Mouse (Mus musculus): ENCODE measurements at regions not wholly inside any gene's neighbourhood (a gene's known extent, or its start where the extent isn't known, plus 50 kb on each side); places are given as distances from the start of the nearest gene placed in this dataset.

DNA sequence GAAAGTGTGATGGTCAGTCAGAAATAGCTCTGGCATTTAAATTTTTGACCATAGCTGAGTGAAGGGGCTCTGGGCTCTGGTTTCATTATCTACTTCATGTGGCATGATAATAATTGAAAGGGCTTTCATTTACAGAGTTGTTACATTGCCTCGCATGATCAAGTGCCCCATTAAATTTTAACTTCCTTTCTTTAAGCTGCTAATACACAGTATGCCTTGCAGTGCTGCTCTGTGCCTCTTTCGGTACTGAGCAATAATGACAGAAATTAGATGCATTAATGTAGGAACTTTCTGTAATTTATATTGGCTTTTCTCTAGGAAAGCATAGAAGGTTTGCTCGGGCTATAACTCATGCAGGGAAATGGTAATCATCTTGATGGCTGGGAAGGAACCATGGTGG is 179.1 kb downstream of the AI593442 start:
- WGBS: 85% methylated on average over 3 of the region's 3 CpGs
- TF ChIP-seq CTCF (IDR thresholded peaks at IDR 0.05; ENCODE audit: low read depth): no peak
- no peaks in the 10 kb centered on the region for H3K27me3 ChIP-seq (replicated peaks; ENCODE audit: control insufficient read depth, insufficient read depth, low read length)
- ATAC-seq: no peak
- no peaks in the 10 kb centered on the region for H3K4me1 ChIP-seq (replicated peaks; ENCODE audit: control insufficient read depth, insufficient read depth, low read length)
- H3K4me2 ChIP-seq (replicated peaks; ENCODE audit: low read depth): no peak overlapping the region
- H3K27ac ChIP-seq (ENCODE audit: low read depth, low read length): no peak overlapping the region
- no peak overlapping the region for H3K9ac ChIP-seq (ENCODE audit: low read depth, low read length)
- no peak overlapping the region for H3K4me3 ChIP-seq (ENCODE audit: low read depth, low read length)
- no peaks in the 10 kb centered on the region for H3K9me3 ChIP-seq (ENCODE audit: control insufficient read depth)
- no peaks in the 10 kb centered on the region for H3K36me3 ChIP-seq (ENCODE audit: control insufficient read depth, insufficient read depth)

DNA sequence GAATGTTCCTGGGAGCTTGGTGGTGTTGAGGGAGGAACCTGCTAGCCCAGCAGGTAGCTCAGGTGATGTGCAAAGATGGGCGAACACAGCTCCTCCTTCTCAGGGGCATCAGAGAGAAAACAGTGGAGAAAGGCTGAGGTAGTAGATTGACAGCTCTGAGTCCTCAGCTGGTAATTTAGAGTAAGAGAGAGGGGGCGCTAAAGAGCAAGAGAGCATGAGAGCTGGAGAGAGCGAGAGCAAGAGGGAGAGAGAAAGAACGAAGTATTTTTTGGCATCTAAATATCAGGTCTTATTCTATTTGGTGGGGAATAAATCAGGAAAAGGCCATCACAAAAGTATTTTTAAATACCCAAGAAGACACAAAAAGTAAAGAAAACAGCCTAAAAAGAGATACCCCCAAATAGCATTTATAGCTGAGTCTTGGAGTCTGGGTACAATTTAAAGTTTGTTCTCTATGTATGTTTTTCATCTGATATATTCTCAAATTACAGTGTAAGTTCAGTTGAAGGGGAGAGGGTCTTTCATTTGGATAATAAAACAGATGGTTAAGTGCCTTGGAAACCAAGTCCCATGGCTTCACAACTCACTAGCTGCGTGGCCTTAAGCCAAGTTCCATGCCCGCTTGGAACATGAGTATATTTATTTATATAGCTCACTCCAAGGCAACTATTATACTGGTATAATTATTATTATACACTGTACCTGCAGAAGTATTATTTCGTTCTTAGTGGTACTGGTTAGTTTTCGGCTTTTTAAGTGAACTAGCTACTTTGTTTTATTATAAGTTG is 183.9 kb downstream of the AI593442 start:
- peak; percentile 48 for TF ChIP-seq CTCF (IDR thresholded peaks at IDR 0.05; ENCODE audit: low read depth)
- ATAC-seq: no peak
- no peak overlapping the region for H3K4me2 ChIP-seq (replicated peaks; ENCODE audit: low read depth)
- WGBS: 56% methylated on average over 8 of the region's 8 CpGs
- no peaks in the 10 kb centered on the region for H3K9me3 ChIP-seq (ENCODE audit: control insufficient read depth)
- H3K9ac ChIP-seq (ENCODE audit: low read depth, low read length): no peak overlapping the region
- H3K27ac ChIP-seq (ENCODE audit: low read depth, low read length): no peak overlapping the region
- H3K4me3 ChIP-seq (ENCODE audit: low read depth, low read length): no peak overlapping the region
- no peaks in the 10 kb centered on the region for H3K4me1 ChIP-seq (replicated peaks; ENCODE audit: control insufficient read depth, insufficient read depth, low read length)
- H3K27me3 ChIP-seq (replicated peaks; ENCODE audit: control insufficient read depth, insufficient read depth, low read length): no peaks in the 10 kb centered on the region
- no peaks in the 10 kb centered on the region for H3K36me3 ChIP-seq (ENCODE audit: control insufficient read depth, insufficient read depth)

DNA sequence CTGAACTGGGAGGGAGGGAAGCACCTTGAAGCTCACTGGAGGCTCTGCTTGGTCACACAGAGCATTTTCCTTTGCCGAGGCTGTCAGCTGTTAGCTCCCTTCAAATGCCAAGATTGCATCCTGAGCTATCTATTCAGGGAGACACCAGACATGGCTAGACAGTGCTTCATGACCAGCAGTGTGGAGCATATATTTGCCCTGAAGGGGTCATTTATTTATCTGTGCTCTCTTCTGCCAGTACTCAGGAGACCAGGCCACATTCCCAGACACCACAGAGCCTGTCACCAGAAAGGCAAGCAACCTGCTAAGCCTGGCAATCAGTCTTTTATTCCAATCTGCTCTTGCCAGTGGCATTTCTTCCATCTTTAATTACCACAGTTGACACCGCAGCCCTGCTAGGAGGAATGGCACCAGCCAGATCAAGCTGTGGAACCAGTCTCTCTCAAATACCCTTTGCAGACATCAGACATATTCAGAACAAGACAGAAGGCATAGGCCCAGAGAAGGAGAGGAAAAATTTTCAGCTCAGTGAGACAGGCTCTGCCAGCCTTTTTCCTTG is 186.6 kb downstream of the AI593442 start:
- no peak for ATAC-seq
- Histone ChIP-seq H3K27ac (ENCODE audit: low read depth, low read length) (no peak overlapping the region), H3K9me3 (ENCODE audit: control insufficient read depth) (no peaks in the 10 kb centered on the region), H3K36me3 (ENCODE audit: control insufficient read depth, insufficient read depth) (no peaks in the 10 kb centered on the region), H3K9ac (ENCODE audit: low read depth, low read length) (no peak overlapping the region), H3K27me3 (replicated peaks; ENCODE audit: control insufficient read depth, insufficient read depth, low read length) (no peaks in the 10 kb centered on the region), H3K4me2 (replicated peaks; ENCODE audit: low read depth) (no peak overlapping the region), H3K4me3 (ENCODE audit: low read depth, low read length) (no peak overlapping the region), H3K4me1 (replicated peaks; ENCODE audit: control insufficient read depth, insufficient read depth, low read length) (no peaks in the 10 kb centered on the region)
- 52% methylated on average over 2 of the region's 2 CpGs for WGBS
- TF ChIP-seq CTCF (IDR thresholded peaks at IDR 0.05; ENCODE audit: low read depth): no peak

DNA sequence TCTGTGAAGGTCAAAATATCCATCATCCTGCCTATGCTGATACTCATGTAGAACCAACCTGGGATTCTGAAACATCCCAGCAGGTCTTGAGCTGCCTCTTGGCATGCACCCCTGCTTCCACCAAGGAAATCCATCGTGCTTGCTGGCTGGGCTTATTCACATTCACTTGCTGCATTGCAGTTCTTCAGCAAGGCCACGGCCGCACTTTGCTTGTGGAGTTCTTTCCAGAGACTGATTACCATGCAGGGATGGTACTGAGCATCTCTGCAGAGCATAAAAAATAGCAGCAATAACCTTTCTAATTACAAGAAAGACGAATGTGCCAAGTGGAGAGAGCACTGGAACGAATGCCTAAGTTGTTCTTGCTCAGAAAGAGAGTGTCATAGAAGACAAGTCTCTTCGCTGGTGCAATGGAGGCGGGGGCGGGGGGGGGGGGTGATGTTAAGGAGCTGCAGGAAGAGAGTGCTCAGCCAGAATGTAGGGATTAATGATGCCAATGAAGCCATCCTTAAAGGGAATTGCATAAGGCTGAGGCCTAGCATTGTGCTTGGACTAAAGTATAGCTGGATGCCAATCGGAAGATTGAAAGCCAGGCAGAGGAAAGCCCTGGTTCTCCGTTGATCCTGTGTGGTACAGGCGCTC is 205.9 kb downstream of the AI593442 start:
- WGBS: 76% methylated on average over 11 of the region's 11 CpGs
- no peak for TF ChIP-seq CTCF (IDR thresholded peaks at IDR 0.05; ENCODE audit: low read depth)
- H3K4me3 ChIP-seq (ENCODE audit: low read depth, low read length): no peak overlapping the region
- no peak overlapping the region for H3K27ac ChIP-seq (ENCODE audit: low read depth, low read length)
- no peak for ATAC-seq
- H3K9me3 ChIP-seq (ENCODE audit: control insufficient read depth): no peaks in the 10 kb centered on the region
- no peak overlapping the region for H3K4me2 ChIP-seq (replicated peaks; ENCODE audit: low read depth)
- H3K36me3 ChIP-seq (ENCODE audit: control insufficient read depth, insufficient read depth): no peaks in the 10 kb centered on the region
- no peaks in the 10 kb centered on the region for H3K27me3 ChIP-seq (replicated peaks; ENCODE audit: control insufficient read depth, insufficient read depth, low read length)
- H3K4me1 ChIP-seq (replicated peaks; ENCODE audit: control insufficient read depth, insufficient read depth, low read length): no peaks in the 10 kb centered on the region
- H3K9ac ChIP-seq (ENCODE audit: low read depth, low read length): no peak overlapping the region

DNA sequence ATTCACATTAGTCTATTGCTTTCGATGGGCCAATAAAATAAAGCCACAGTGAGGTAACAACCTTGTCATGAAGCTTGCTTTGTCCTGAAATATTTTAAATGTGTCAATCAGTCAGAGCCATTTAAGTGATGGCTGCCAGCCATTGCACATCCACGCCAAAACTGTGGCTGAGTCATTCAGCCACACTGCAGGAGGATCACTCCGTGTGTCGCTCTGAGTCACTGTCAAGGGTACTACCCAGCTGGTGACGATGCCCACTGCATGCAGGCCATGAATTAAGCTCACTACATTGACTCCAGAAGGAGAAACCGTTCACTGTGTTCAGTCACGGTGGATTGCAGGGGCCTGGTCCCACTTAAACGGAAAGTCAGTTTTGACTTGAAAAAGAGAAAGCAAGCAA is 206.7 kb downstream of the AI593442 start:
- Histone ChIP-seq H3K4me2 (replicated peaks; ENCODE audit: low read depth) (no peak overlapping the region), H3K36me3 (ENCODE audit: control insufficient read depth, insufficient read depth) (no peaks in the 10 kb centered on the region), H3K4me3 (ENCODE audit: low read depth, low read length) (no peak overlapping the region), H3K4me1 (replicated peaks; ENCODE audit: control insufficient read depth, insufficient read depth, low read length) (no peaks in the 10 kb centered on the region), H3K9me3 (ENCODE audit: control insufficient read depth) (no peaks in the 10 kb centered on the region), H3K9ac (ENCODE audit: low read depth, low read length) (no peak overlapping the region), H3K27me3 (replicated peaks; ENCODE audit: control insufficient read depth, insufficient read depth, low read length) (no peaks in the 10 kb centered on the region), H3K27ac (ENCODE audit: low read depth, low read length) (no peak overlapping the region)
- no peak for ATAC-seq
- WGBS: 82% methylated on average over 8 of the region's 8 CpGs
- no peak for TF ChIP-seq CTCF (IDR thresholded peaks at IDR 0.05; ENCODE audit: low read depth)

DNA sequence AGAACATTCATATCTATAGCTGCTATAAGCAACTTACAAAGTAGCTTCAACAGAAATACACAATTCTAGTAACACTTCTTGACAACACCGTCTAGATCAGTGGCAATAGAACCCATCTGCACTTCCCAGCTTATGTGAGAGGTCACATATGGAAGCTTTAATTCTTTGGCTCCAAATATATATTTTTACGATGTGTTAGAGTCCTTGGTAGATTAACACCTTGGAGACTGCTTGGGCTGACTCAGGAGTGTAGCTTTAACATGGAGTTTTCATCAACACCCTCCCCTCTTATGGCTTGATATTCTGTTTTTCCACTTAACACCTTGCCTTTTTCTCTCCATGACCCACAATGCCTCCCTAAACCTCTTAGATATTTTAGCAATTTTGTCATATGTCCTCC is 221.1 kb downstream of the AI593442 start:
- Histone ChIP-seq H3K27me3 (replicated peaks; ENCODE audit: control insufficient read depth, insufficient read depth, low read length) (no peaks in the 10 kb centered on the region), H3K4me3 (ENCODE audit: low read depth, low read length) (no peak overlapping the region), H3K9ac (ENCODE audit: low read depth, low read length) (no peak overlapping the region), H3K27ac (ENCODE audit: low read depth, low read length) (no peak overlapping the region), H3K9me3 (ENCODE audit: control insufficient read depth) (no peaks in the 10 kb centered on the region), H3K36me3 (ENCODE audit: control insufficient read depth, insufficient read depth) (no peaks in the 10 kb centered on the region), H3K4me2 (replicated peaks; ENCODE audit: low read depth) (no peak overlapping the region), H3K4me1 (replicated peaks; ENCODE audit: control insufficient read depth, insufficient read depth, low read length) (no peaks in the 10 kb centered on the region)
- TF ChIP-seq CTCF (IDR thresholded peaks at IDR 0.05; ENCODE audit: low read depth): no peak
- no peak for ATAC-seq
- WGBS: 71% methylated on average over 2 of the region's 2 CpGs

Measured in intestine, postnatal 0 days (tissue).